ENCODE assay signal across 12 mouse cellular contexts in the genomic region with DNA sequence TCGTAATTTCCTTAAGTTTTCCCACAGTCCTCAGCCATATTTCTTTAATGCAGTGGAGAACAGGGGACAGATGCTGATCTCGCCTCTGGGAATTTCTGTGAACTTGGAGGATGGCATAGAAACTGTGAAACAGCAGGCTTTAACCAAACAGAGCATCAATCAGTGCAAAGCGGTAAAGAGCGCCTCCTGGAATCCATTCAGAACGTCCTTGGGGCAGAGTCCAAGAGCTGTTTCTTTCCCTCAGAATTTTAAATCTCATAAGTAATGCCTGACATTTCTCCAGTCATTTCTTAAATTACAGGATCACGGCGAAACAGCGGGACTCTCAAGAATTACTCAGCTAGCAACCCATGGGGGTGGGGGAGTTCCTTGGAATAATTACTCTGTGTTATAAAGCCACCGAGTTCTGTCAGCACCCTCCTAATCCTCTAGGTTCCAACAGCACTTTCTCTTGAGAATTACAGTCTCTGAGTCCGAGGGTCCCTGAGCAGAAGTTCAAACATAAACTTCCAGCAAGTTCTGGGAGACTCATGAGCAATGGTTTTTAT.
DNase-seq lines count a peak whose midpoint lies in the region; ATAC-seq and TF ChIP-seq lines count a peak whose summit lies in the region.
"Had no signal": no experiment of that assay in that cellular context is flagged by ENCODE, and none has a peak within 500 bp of the region (broad histone marks: within the 10 kb centered on the region; RNA-seq: fewer than 3 reads in every experiment).

No protein-coding gene starts in this region.

- peak; percentile 57 for DNase-seq in embryonic facial prominence, embryonic 11.5 days (ENCODE audit: low spot score)
- no peak for DNase-seq in embryonic facial prominence, embryonic 10.5 days (ENCODE audit: low spot score)
- DNase-seq in lung, embryonic 14.5 days: peak; percentile 63
- no peak for DNase-seq in lung, postnatal 25 days (ENCODE audit: low spot score)
- DNase-seq in forelimb bud, embryonic 11.5 days (ENCODE audit: low read depth, low spot score): peak; percentile 35
- DNase-seq in cerebellum, postnatal 25 days: no peak
- DNase-seq: kidney, adult 8-10 months had no signal

- ATAC-seq in embryonic facial prominence, embryonic 11.5 days (replicated peaks; ENCODE audit: insufficient number of reproducible peaks, low FRiP score, low TSS enrichment, low read depth): no peak
- ATAC-seq in lung, embryonic 14.5 days (ENCODE audit: insufficient read depth): no peak
- ATAC-seq in stomach, embryonic 15.5 days (ENCODE audit: insufficient read depth, low FRiP score, low read depth): peak; percentile 22; the same call in 1 of the 2 replicates
- no peak for ATAC-seq in heart, embryonic 11.5 days (replicated peaks; ENCODE audit: insufficient number of reproducible peaks, low FRiP score, low TSS enrichment)

- no peaks in the 10 kb centered on the region for H3K4me1 ChIP-seq in embryonic facial prominence, embryonic 11.5 days (ENCODE audit: control insufficient read depth, insufficient read depth, low read length)
- H3K4me1 ChIP-seq in embryonic facial prominence, embryonic 10.5 days: peaks cover 34% of the 10 kb centered on the region
- H3K4me1 ChIP-seq in lung, embryonic 14.5 days (ENCODE audit: insufficient read depth): 0 out of 2 replicates have a peak, but pooled peaks cover 7% of the 10 kb centered on the region
- H3K4me1 ChIP-seq in stomach, embryonic 15.5 days: peaks cover 13% of the 10 kb centered on the region
- H3K4me1 ChIP-seq in heart, embryonic 11.5 days (ENCODE audit: control insufficient read depth, insufficient read depth, low read length): no peaks in the 10 kb centered on the region
- H3K4me1 ChIP-seq: heart, embryonic 10.5 days had no signal

- H3K27me3 ChIP-seq in embryonic facial prominence, embryonic 11.5 days (ENCODE audit: control insufficient read depth, insufficient read depth, low read length): no peaks in the 10 kb centered on the region
- H3K27me3 ChIP-seq in embryonic facial prominence, embryonic 10.5 days (replicated peaks; ENCODE audit: low read depth, poor library complexity, severe bottlenecking): no peaks in the 10 kb centered on the region
- H3K27me3 ChIP-seq in lung, embryonic 14.5 days (ENCODE audit: insufficient read depth, low read length): no peaks in the 10 kb centered on the region
- no peaks in the 10 kb centered on the region for H3K27me3 ChIP-seq in stomach, embryonic 15.5 days (replicated peaks)
- H3K27me3 ChIP-seq in heart, embryonic 11.5 days (ENCODE audit: control insufficient read depth, insufficient read depth, low read length): no peaks in the 10 kb centered on the region
- H3K27me3 ChIP-seq: lung, embryonic 15.5 days had no signal

- H3K27ac ChIP-seq in embryonic facial prominence, embryonic 11.5 days (replicated peaks; ENCODE audit: low read depth, low read length): no peak overlapping the region
- no peak overlapping the region for H3K27ac ChIP-seq in embryonic facial prominence, embryonic 10.5 days (replicated peaks)
- H3K27ac ChIP-seq in lung, embryonic 14.5 days (ENCODE audit: low read depth): no peak overlapping the region
- H3K27ac ChIP-seq in stomach, embryonic 15.5 days: peak overlapping the region; percentile 38; the same call in 1 of the 2 replicates
- no peak overlapping the region for H3K27ac ChIP-seq in heart, embryonic 11.5 days (ENCODE audit: low read depth, low read length)
- H3K27ac ChIP-seq: heart, embryonic 10.5 days; lung, embryonic 15.5 days had no signal

- H3K4me3 ChIP-seq in embryonic facial prominence, embryonic 11.5 days (ENCODE audit: low read depth, low read length): no peak overlapping the region
- no peak overlapping the region for H3K4me3 ChIP-seq in embryonic facial prominence, embryonic 10.5 days
- no peak overlapping the region for H3K4me3 ChIP-seq in lung, embryonic 14.5 days (ENCODE audit: low read depth, low read length)
- H3K4me3 ChIP-seq in stomach, embryonic 15.5 days (replicated peaks): no peak overlapping the region
- H3K4me3 ChIP-seq in heart, embryonic 11.5 days (ENCODE audit: low read depth, low read length): no peak overlapping the region
- H3K4me3 ChIP-seq: erythroblast, embryonic 14.5 days; heart, embryonic 10.5 days; lung, embryonic 15.5 days had no signal

- no peaks in the 10 kb centered on the region for H3K36me3 ChIP-seq in embryonic facial prominence, embryonic 11.5 days (replicated peaks; ENCODE audit: control insufficient read depth, insufficient read depth, low read depth, low read length)
- H3K36me3 ChIP-seq in embryonic facial prominence, embryonic 10.5 days (replicated peaks): no peaks in the 10 kb centered on the region
- no peaks in the 10 kb centered on the region for H3K36me3 ChIP-seq in lung, embryonic 14.5 days (ENCODE audit: insufficient read depth)
- no peaks in the 10 kb centered on the region for H3K36me3 ChIP-seq in stomach, embryonic 15.5 days
- no peaks in the 10 kb centered on the region for H3K36me3 ChIP-seq in heart, embryonic 11.5 days (ENCODE audit: control insufficient read depth, insufficient read depth, low read length)
- H3K36me3 ChIP-seq: heart, embryonic 10.5 days; lung, embryonic 15.5 days had no signal

- H3K9me3 ChIP-seq in embryonic facial prominence, embryonic 11.5 days (replicated peaks; ENCODE audit: control insufficient read depth, low read length): no peaks in the 10 kb centered on the region
- H3K9me3 ChIP-seq in embryonic facial prominence, embryonic 10.5 days: no peaks in the 10 kb centered on the region
- 0 out of 2 replicates have a peak, but pooled peaks cover 3% of the 10 kb centered on the region for H3K9me3 ChIP-seq in lung, embryonic 14.5 days (ENCODE audit: low read depth, low read length)
- no peaks in the 10 kb centered on the region for H3K9me3 ChIP-seq in stomach, embryonic 15.5 days
- no peaks in the 10 kb centered on the region for H3K9me3 ChIP-seq in heart, embryonic 11.5 days (replicated peaks; ENCODE audit: control insufficient read depth, low read length)
- H3K9me3 ChIP-seq: heart, embryonic 10.5 days; lung, embryonic 15.5 days had no signal

- no peak overlapping the region for H3K4me2 ChIP-seq in embryonic facial prominence, embryonic 11.5 days (ENCODE audit: low read depth, low read length)
- H3K4me2 ChIP-seq in lung, embryonic 14.5 days: no peak overlapping the region
- H3K4me2 ChIP-seq in stomach, embryonic 15.5 days: no peak overlapping the region
- no peak overlapping the region for H3K4me2 ChIP-seq in heart, embryonic 11.5 days
- H3K4me2 ChIP-seq: lung, embryonic 15.5 days had no signal

- no peak overlapping the region for H3K9ac ChIP-seq in embryonic facial prominence, embryonic 11.5 days (replicated peaks; ENCODE audit: low read length)
- no peak overlapping the region for H3K9ac ChIP-seq in lung, embryonic 14.5 days
- no peak overlapping the region for H3K9ac ChIP-seq in stomach, embryonic 15.5 days
- no peak overlapping the region for H3K9ac ChIP-seq in heart, embryonic 11.5 days (ENCODE audit: low read depth, low read length)
- H3K9ac ChIP-seq: lung, embryonic 15.5 days had no signal

- no peak; the same call in 1 of the 2 replicates for TF ChIP-seq CTCF in lung, embryonic 14.5 days (IDR thresholded peaks at IDR 0.05; ENCODE audit: low read depth)

- WGBS in embryonic facial prominence, embryonic 11.5 days: 30% methylated on average over 10 of the region's 10 CpGs
- 46% methylated on average over 10 of the region's 10 CpGs for WGBS in embryonic facial prominence, embryonic 10.5 days
- 26% methylated on average over 10 of the region's 10 CpGs for WGBS in lung, embryonic 14.5 days
- WGBS in stomach, embryonic 15.5 days: 29% methylated on average over 10 of the region's 10 CpGs
- 53% methylated on average over 10 of the region's 10 CpGs for WGBS in heart, embryonic 11.5 days (ENCODE audit: insufficient replicate concordance)

Comparison
In these comparisons a context has a peak if more than half of its experiments do, and no peak if none do; other contexts are left out.
1. DNase-seq: peak in embryonic facial prominence, embryonic 11.5 days (single experiment), lung, embryonic 14.5 days (single experiment) and forelimb bud, embryonic 11.5 days (single experiment); none in embryonic facial prominence, embryonic 10.5 days (single experiment), lung, postnatal 25 days (single experiment) and cerebellum, postnatal 25 days (0 of 2).